Mouse (Mus musculus) neutrophil, adult 65 days (primary cell): ENCODE measurements around the gene Kcnj6. TPM values are rescaled to one million over a fixed set of nuclear protein-coding genes. Genes with fewer than 3 reads are reported as not detected.

Experiments used
- total RNA-seq: library from RNA; stranded (reverse); gene quantifications from 2 replicates; pipeline ENCODE4 v1.2.4, GENCODE M21; 2023

The Kcnj6 gene
- total RNA-seq: not detected in 2 replicates

DNA sequence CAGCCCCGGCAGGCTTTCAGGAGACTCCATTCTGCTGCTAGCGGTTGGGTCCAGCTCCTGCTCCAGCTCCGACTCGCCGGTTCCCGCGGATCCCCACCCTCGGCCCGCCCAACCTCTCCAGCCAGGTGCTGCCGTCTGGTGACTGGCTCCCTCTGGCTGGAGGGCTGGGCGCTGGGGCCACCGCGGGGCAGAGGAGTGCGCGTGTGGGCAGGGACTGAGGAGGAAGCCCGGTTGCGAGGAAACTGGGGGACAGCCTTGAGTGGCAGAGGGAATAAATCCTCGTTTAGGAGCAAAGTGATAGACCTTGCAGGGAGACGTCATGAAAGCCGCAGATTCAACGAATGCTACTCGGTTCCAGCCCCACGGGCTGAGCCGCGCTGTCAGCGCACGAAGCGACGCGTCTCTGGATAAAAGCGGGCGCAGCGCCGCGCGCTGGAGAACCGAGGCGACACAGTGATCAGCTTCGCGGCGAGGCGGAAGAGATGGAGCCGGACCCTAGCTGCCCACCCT is at the start of gene Kcnj6:
Gene Kcnj6 (minus strand): TSS at position 362 of the 510 bp plus-strand sequence.

